Mouse (Mus musculus): Measurements from ENCODE around the gene Nectin1. TPM values are rescaled to one million over a fixed set of nuclear protein-coding genes. Genes with fewer than 3 reads are reported as not detected.

Gene Nectin1
- polyA plus RNA-seq, 1 experiment: 1.3 TPM

DNA sequence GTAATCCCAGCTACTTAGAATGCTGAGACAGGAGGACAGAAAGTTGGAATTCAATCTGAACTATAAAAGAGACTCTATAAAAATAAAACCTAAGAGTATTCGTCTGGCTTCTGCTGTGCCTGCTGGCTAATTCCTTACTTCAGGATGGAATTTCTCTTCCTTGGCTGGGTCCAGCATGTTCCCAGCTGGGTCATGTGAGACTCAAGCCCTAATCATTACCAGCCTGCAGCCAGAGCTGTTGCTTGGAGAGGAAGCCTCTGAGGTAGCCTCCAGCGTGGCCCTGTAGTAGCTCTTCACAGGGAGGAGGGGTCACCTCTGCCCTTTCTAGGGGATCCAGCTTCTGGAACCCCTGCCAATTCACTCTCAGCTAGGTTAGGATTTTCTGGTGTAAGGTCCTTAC is 94.8 kb downstream of the Nectin1 start:
- Histone ChIP-seq H3K4me3 (ENCODE audit: insufficient read depth, low read depth, low read length) (no peak overlapping the region), H3K27ac (replicated peaks; ENCODE audit: low read depth, low read length) (no peak overlapping the region), H3K4me1 (ENCODE audit: control insufficient read depth, insufficient read depth, insufficient read length, low read length) (no peaks in the 10 kb centered on the region)

DNA sequence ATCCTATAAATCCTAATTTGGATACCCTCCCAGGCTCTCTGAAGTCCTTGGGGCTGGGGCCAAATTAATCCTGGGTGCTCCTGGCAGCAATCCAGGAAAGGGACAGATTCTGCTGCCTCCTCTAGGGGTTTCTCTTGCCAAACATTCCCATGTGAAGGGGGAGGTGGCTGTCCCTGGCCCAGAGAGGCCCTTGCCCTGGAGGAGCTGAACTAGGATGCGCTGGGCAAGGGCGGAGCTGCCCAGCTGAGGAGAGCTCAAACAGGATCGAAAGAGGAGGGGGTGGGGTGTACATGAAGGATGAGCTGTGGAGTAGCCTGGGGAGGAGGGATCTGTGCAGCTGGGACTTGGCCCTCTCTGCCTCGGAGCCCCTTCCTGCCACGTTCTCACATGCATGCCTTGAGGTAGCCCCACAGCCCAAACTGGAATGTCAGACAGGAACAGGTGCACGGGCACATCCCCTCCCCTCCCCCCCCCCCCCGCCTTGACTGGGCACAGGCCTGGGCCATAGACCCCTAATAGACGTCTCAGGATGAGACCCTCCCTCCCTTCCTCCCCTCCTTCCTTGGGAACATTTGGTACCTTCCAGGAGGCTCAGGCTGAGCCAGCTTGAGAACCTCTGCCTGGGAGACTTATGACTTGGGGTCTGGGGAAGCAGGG is 99.3 kb downstream of the Nectin1 start:
- no peaks in the 10 kb centered on the region for H3K4me1 ChIP-seq (ENCODE audit: control insufficient read depth, insufficient read depth, insufficient read length, low read length)
- H3K4me3 ChIP-seq (ENCODE audit: insufficient read depth, low read depth, low read length): no peak overlapping the region
- H3K27ac ChIP-seq (replicated peaks; ENCODE audit: low read depth, low read length): no peak overlapping the region

DNA sequence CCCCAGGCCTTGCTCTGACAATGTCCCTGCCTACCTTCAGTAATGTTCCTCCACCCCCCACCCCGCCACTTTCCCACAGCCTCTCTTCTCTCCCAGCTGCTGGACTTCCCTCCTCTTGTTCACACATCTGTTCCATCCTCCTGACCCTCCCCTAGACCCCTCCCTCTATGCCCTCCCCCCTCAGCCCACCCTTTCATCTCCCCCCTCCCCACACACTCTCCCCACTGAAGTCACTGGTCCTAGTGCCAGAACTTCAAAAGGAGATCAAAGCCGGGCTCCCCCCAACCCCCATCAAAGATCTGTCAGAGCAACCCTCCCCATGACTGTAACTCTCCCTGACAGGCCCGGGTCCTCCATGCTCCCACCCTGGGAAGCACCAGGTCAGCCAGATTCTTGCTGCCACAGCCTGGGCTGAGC is 99.9 kb downstream of the Nectin1 start:
- Histone ChIP-seq H3K4me3 (ENCODE audit: insufficient read depth, low read depth, low read length) (no peak overlapping the region), H3K27ac (replicated peaks; ENCODE audit: low read depth, low read length) (no peak overlapping the region), H3K4me1 (ENCODE audit: control insufficient read depth, insufficient read depth, insufficient read length, low read length) (no peaks in the 10 kb centered on the region)

DNA sequence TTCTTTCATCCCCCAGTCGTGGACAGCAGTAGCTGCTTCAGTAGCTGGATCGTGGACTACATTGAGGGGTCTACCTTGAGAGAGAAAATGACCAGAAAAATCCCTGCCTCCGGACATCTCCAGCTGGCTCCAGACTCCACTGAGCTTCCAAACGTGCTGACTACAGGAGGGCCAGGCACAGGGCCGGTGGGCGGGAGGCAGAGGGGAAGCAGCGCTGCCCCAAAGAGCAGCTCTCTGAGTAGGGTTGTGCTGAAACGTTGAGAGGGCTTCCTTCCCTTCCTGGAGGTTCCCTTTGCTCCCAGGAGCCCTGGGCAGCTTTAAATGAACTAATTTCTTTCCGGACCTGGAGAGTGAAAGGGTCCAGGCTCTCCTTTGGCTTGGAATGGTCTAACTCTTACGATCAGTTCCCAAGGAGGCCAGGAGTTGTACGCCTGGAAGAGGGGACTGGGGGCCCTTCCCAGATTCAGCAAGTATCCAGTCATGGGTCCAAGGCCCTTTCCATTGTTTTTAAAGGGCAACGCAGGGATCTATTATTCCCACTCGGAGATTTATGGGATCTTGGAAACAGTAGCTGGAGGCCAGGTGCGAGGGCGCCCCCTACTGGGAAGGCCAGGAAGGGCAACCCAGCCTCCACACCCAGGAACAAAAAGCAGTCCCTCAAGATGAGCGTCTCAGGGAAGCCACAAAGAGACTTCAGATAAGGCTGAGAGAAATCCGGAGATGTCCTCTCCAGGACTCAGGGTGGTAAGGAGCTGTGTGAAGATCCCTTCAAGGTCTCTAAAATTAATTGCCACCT is 102.1 kb downstream of the Nectin1 start:
- H3K4me1 ChIP-seq (ENCODE audit: control insufficient read depth, insufficient read depth, insufficient read length, low read length): no peaks in the 10 kb centered on the region
- no peak overlapping the region for H3K4me3 ChIP-seq (ENCODE audit: insufficient read depth, low read depth, low read length)
- no peak overlapping the region for H3K27ac ChIP-seq (replicated peaks; ENCODE audit: low read depth, low read length)

DNA sequence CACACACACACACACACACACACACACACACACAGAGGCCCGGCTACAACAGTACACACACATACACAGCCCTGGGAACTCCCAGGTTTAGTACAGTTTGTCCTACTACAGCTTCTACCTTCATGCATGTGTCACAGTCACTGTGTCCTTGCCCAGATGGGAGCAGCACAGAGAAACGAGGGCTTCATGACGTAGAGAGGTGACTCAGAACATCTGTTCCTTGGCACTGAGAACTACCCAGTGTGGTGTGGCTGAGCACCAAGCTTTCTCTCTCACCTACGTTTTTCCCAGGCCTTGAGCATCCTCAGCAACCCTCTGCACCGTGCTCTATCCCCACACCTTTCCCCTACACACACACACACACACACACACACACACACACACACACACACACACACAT is 104.1 kb downstream of the Nectin1 start:
- H3K27ac ChIP-seq (replicated peaks; ENCODE audit: low read depth, low read length): no peak overlapping the region
- H3K4me1 ChIP-seq (ENCODE audit: control insufficient read depth, insufficient read depth, insufficient read length, low read length): no peaks in the 10 kb centered on the region
- no peak overlapping the region for H3K4me3 ChIP-seq (ENCODE audit: insufficient read depth, low read depth, low read length)

DNA sequence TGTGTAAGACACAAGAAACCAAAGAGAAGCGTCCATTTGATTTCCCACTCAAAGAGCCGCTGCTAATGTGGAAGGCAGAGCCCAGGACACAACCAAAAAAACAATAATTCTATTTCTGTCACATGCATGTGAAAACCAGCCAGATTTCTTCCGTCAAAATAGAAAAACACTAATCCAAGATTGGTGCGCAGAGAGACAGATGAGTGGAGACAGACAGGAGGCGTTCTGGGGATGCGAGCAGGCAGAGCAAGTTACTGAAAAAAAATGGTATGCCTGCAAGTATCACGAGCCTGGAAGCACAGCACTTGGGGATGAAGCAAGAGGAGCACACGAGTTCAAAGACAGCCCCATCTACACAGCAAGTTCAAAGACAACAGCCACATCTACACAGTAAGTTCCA is 106.5 kb downstream of the Nectin1 start:
- Histone ChIP-seq H3K4me1 (ENCODE audit: control insufficient read depth, insufficient read depth, insufficient read length, low read length) (no peaks in the 10 kb centered on the region), H3K27ac (replicated peaks; ENCODE audit: low read depth, low read length) (no peak overlapping the region), H3K4me3 (ENCODE audit: insufficient read depth, low read depth, low read length) (no peak overlapping the region)

DNA sequence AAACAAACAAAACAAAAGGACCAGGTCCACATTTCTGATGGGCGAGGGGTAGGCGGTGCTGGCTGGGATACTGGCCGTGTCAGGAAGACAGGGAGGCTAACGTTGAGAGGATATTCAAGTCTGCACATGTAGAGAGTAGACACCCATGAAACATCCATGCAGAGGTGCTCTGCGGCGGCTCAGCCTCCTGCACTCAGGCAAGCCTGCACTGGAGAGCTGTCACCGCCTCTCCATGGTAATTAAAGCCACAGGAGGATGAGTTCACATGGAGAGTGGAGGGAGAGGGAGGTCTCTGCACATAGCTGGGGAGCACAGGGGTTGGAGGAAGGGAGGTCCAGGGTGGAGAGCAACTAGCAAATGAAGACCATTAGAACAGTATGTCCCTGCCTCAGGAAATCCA is 107.4 kb downstream of the Nectin1 start:
- no peaks in the 10 kb centered on the region for H3K4me1 ChIP-seq (ENCODE audit: control insufficient read depth, insufficient read depth, insufficient read length, low read length)
- no peak overlapping the region for H3K27ac ChIP-seq (replicated peaks; ENCODE audit: low read depth, low read length)
- H3K4me3 ChIP-seq (ENCODE audit: insufficient read depth, low read depth, low read length): no peak overlapping the region

DNA sequence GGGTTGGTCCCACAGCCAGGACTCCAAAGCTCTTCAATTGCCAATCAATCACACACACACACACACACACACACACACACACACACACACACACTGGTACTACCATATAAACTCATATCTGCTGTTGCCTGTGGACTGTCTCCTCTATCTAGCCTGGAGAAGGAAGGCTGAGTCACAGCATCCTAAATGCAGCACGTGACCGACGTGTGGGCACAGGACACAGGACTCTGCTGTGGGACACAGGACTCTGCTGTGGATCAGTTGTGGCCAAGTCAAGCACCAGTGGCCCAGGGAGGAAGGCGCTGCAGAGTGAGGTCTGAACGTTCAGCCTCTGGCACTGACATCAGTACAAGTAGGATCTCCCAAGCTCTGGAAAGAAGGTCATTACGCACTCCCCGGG is 112.1 kb downstream of the Nectin1 start:
- Histone ChIP-seq H3K27ac (replicated peaks; ENCODE audit: low read depth, low read length) (no peak overlapping the region), H3K4me3 (ENCODE audit: insufficient read depth, low read depth, low read length) (no peak overlapping the region), H3K4me1 (ENCODE audit: control insufficient read depth, insufficient read depth, insufficient read length, low read length) (no peaks in the 10 kb centered on the region)
